9 mouse cellular contexts compared by ENCODE assay signal in the genomic region with DNA sequence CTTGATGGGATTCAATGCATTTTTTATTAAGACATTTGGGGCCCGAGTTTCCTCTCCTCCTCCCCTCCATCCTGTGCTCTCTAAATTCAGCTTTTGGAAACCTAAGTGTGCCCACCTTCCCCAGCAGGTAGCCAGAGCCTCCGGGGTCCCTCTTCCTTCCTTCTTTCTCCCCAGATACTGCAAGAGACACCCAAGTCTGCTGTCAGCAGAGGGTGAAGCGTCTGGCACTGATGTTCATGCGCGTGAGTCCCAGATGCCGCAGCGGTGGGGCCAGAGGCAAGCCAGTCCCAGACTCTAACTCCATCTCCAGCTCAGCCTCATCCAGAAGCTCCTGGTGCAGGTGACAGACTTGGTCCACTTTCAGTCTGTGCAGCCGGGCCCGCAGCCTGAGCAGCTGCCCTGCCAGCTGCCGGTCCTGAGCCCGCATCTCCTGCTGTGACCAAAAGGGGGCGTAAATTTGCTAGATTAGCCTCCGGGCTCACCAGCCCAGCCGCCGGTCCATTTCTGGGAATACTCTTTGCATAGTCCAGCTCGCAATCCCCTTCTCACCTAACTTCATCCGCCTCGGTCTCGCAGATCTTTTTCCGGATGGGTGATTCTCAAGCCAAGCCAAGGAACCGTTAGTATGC. TPM values are rescaled to one million over a fixed set of nuclear protein-coding genes. Genes with fewer than 3 reads are reported as not detected.
DNase-seq lines count a peak whose midpoint lies in the region; ATAC-seq and TF ChIP-seq lines count a peak whose summit lies in the region.
"Had no signal": no experiment of that assay in that cellular context is flagged by ENCODE, and none has a peak within 500 bp of the region (broad histone marks: within the 10 kb centered on the region; RNA-seq: fewer than 3 reads in every experiment).

No protein-coding gene starts in this region.

- H3K36me3 ChIP-seq in ES-Bruce4 (ENCODE audit: control insufficient read depth, insufficient read depth, low read length, poor library complexity, severe bottlenecking): no peaks in the 10 kb centered on the region
- H3K36me3 ChIP-seq in hindbrain, embryonic 13.5 days: no peaks in the 10 kb centered on the region

- intact Hi-C loops in left cerebral cortex, postnatal 14 days (cut with DNase I): no loop called here

- no peaks in the 10 kb centered on the region for H3K27me3 ChIP-seq in ES-Bruce4 (ENCODE audit: control insufficient read depth, insufficient read depth, low read length, poor library complexity, severe bottlenecking)
- H3K27me3 ChIP-seq in hindbrain, embryonic 13.5 days: 0 out of 2 replicates have a peak, but pooled peaks cover 5% of the 10 kb centered on the region

- no peak for TF ChIP-seq POLR2A in ES-Bruce4 (IDR thresholded peaks at IDR 0.05; ENCODE audit: insufficient read depth, low read length)

- H3K4me3 ChIP-seq in ES-Bruce4 (ENCODE audit: low read depth, low read length): 0 out of 2 replicates have a peak overlapping the region, but pooled peaks have one; percentile 18
- no peak overlapping the region for H3K4me3 ChIP-seq in hindbrain, embryonic 13.5 days

- peak; percentile 56 for DNase-seq in brain, adult 2 months (ENCODE audit: low read depth, low spot score)
- peak; percentile 43 for DNase-seq in forelimb bud, embryonic 11.5 days (ENCODE audit: low read depth, low spot score)
- DNase-seq in left cerebral cortex, postnatal 14 days (ENCODE audit: low spot score in 2 of 2): peak; percentile 65 to 71
- DNase-seq in right cerebral cortex, adult 2 months (ENCODE audit: low spot score in 2 of 2): peak; percentile 44 to 46
- peak; percentile 33 for DNase-seq in urinary bladder, postnatal 10 days (ENCODE audit: low spot score)

- 0 out of 2 replicates have a peak, but pooled peaks have one; percentile 36 for ATAC-seq in hindbrain, embryonic 13.5 days (ENCODE audit: low FRiP score)
- peak; percentile 71 for ATAC-seq in megakaryocyte progenitor cell, adult 5-6 weeks (replicated peaks; ENCODE audit: poor library complexity)

- peak; percentile 75 for TF ChIP-seq CTCF in ES-Bruce4 (IDR thresholded peaks at IDR 0.05; ENCODE audit: low read depth, low read length)

- H3K4me2 ChIP-seq in hindbrain, embryonic 13.5 days: peak overlapping the region; percentile 25

- 32% methylated on average over 21 of the region's 21 CpGs for WGBS in hindbrain, embryonic 13.5 days

- H3K9me3 ChIP-seq in ES-Bruce4 (replicated peaks; ENCODE audit: control insufficient read depth, insufficient read depth, low read length, poor library complexity, severe bottlenecking): no peaks in the 10 kb centered on the region
- no peaks in the 10 kb centered on the region for H3K9me3 ChIP-seq in hindbrain, embryonic 13.5 days

- H3K4me1 ChIP-seq in ES-Bruce4 (ENCODE audit: control insufficient read depth, insufficient read depth, low read length): no peaks in the 10 kb centered on the region
- H3K4me1 ChIP-seq in hindbrain, embryonic 13.5 days (replicated peaks): peaks cover 7% of the 10 kb centered on the region; the same call in 1 of the 2 replicates

- no peak overlapping the region for H3K9ac ChIP-seq in ES-Bruce4 (ENCODE audit: low read depth, poor library complexity, severe bottlenecking)
- peak overlapping the region; percentile 57 for H3K9ac ChIP-seq in hindbrain, embryonic 13.5 days

- TF ChIP-seq EP300 in ES-Bruce4 (IDR thresholded peaks at IDR 0.05; ENCODE audit: insufficient read depth, low read depth, low read length): no peak

- H3K27ac ChIP-seq in ES-Bruce4 (ENCODE audit: insufficient read depth, low read length): no peak overlapping the region
- no peak overlapping the region for H3K27ac ChIP-seq in hindbrain, embryonic 13.5 days

RNA-seq across cellular contexts. Expression of a gene that starts 1.4 kb away (rescaled TPM):
- polyA plus RNA-seq in ES-Bruce4 (2011; ENCODE audit: insufficient read depth, insufficient read length, low read depth, missing spikeins): not detected in 2 replicates
- 0.80 and 0.87 TPM in 2 replicates for polyA plus RNA-seq in hindbrain, embryonic 13.5 days (2015; fragmentation: Nextera tagmentation; extraction: Ambion mirVana)
- not detected for total RNA-seq in left cerebral cortex, postnatal 14 days (2021)
- not detected in 2 replicates for total RNA-seq in megakaryocyte progenitor cell, adult 5-6 weeks (2015)
- not detected in 2 replicates for total RNA-seq in megakaryocyte progenitor cell, adult 5-6 weeks (2017)
- total RNA-seq: gastrocnemius, adult 8-10 months had no signal

RNA-seq across cellular contexts. Expression of a gene that starts 3.5 kb away (rescaled TPM):
- polyA plus RNA-seq in ES-Bruce4 (2011; ENCODE audit: insufficient read depth, insufficient read length, low read depth, missing spikeins): 18.7 and 20.1 TPM in 2 replicates
- 7.6 and 11.1 TPM in 2 replicates for polyA plus RNA-seq in hindbrain, embryonic 13.5 days (2015; fragmentation: Nextera tagmentation; extraction: Ambion mirVana)
- total RNA-seq in left cerebral cortex, postnatal 14 days (2021): 1 to 10 TPM; 5.5 to 8.5 TPM
- 1.2 and 2.7 TPM in 2 replicates for total RNA-seq in megakaryocyte progenitor cell, adult 5-6 weeks (2015)
- 3.5 and 4.4 TPM in 2 replicates for total RNA-seq in megakaryocyte progenitor cell, adult 5-6 weeks (2017)
- total RNA-seq: gastrocnemius, adult 8-10 months had no signal

RNA-seq across cellular contexts. Expression of a gene that starts 23.5 kb away (rescaled TPM):
- polyA plus RNA-seq in ES-Bruce4 (2011; ENCODE audit: insufficient read depth, insufficient read length, low read depth, missing spikeins): 252 and 266 TPM in 2 replicates
- polyA plus RNA-seq in hindbrain, embryonic 13.5 days (2015; fragmentation: Nextera tagmentation; extraction: Ambion mirVana): 208 and 212 TPM in 2 replicates
- 100 to 1,000 TPM; 139 to 140 TPM for total RNA-seq in left cerebral cortex, postnatal 14 days (2021)
- 405 and 434 TPM in 2 replicates for total RNA-seq in megakaryocyte progenitor cell, adult 5-6 weeks (2015)
- 298 and 336 TPM in 2 replicates for total RNA-seq in megakaryocyte progenitor cell, adult 5-6 weeks (2017)

RNA-seq across cellular contexts. Expression of a gene that starts 23.5 kb away (rescaled TPM):
- 86.6 and 94.0 TPM in 2 replicates for polyA plus RNA-seq in ES-Bruce4 (2011; ENCODE audit: insufficient read depth, insufficient read length, low read depth, missing spikeins)
- 195 and 196 TPM in 2 replicates for polyA plus RNA-seq in hindbrain, embryonic 13.5 days (2015; fragmentation: Nextera tagmentation; extraction: Ambion mirVana)
- 100 to 1,000 TPM in 1 of 2 experiments, 10 to 100 TPM in 1; 91.8 to 105 TPM for total RNA-seq in left cerebral cortex, postnatal 14 days (2021)
- total RNA-seq in megakaryocyte progenitor cell, adult 5-6 weeks (2015): 97.2 and 104 TPM in 2 replicates
- 100 and 123 TPM in 2 replicates for total RNA-seq in megakaryocyte progenitor cell, adult 5-6 weeks (2017)

RNA-seq across cellular contexts. Expression of a gene that starts 34.5 kb away (rescaled TPM):
- 301 and 304 TPM in 2 replicates for polyA plus RNA-seq in ES-Bruce4 (2011; ENCODE audit: insufficient read depth, insufficient read length, low read depth, missing spikeins)
- 111 and 113 TPM in 2 replicates for polyA plus RNA-seq in hindbrain, embryonic 13.5 days (2015; fragmentation: Nextera tagmentation; extraction: Ambion mirVana)
- total RNA-seq in left cerebral cortex, postnatal 14 days (2021): 10 to 100 TPM; 27.2 to 30.2 TPM
- total RNA-seq in megakaryocyte progenitor cell, adult 5-6 weeks (2015): 114 and 119 TPM in 2 replicates
- 58.5 and 79.7 TPM in 2 replicates for total RNA-seq in megakaryocyte progenitor cell, adult 5-6 weeks (2017)
